Mouse (Mus musculus) C2C12 (cell line): ENCODE measurements around the gene Asb15.

ENCODE experiments used
- CEBPB ChIP-seq: IDR thresholded peaks from one replicate; pipeline ENCODE4 v1.6.1; 2011; ENCODE audit warnings: low read depth, mild to moderate bottlenecking, control low read depth, moderate library complexity
- CTCF ChIP-seq: IDR thresholded peaks from one replicate; pipeline ENCODE4 v1.5.1; 2011; ENCODE audit not compliant: control insufficient read depth, insufficient read depth, insufficient read length
- FOSL1 ChIP-seq: IDR thresholded peaks from one replicate; pipeline ENCODE4 v1.8.0; 2011; ENCODE audit warnings: mild to moderate bottlenecking, low read length; ENCODE audit not compliant: poor library complexity, insufficient read depth, severe bottlenecking
- MAX ChIP-seq: IDR thresholded peaks from one replicate; pipeline ENCODE4 v1.6.1; 2011; ENCODE audit warnings: mild to moderate bottlenecking, control low read depth
- MYOD1 ChIP-seq: IDR thresholded peaks from one replicate; pipeline ENCODE4 v1.6.1; 2011; ENCODE audit warnings: low read depth; ENCODE audit not compliant: control insufficient read depth, insufficient read length
- MYOG ChIP-seq: IDR thresholded peaks from one replicate; pipeline ENCODE4 v1.6.1; 2011; ENCODE audit not compliant: control insufficient read depth, insufficient read length; ENCODE audit errors: extremely low read depth
- USF1 ChIP-seq: IDR thresholded peaks from one replicate; pipeline ENCODE4 v1.6.1; 2011; ENCODE audit warnings: low read depth, mild to moderate bottlenecking, control low read depth, moderate library complexity

- no peak for TF ChIP-seq CTCF
- no peak for TF ChIP-seq FOSL1
- no peak for TF ChIP-seq MAX
- TF ChIP-seq USF1 = no peak
- TF ChIP-seq MYOG = no peak
- TF ChIP-seq MYOD1 = no peak
- no peak for TF ChIP-seq CEBPB
Measured at GRCm38 (mm10) chr6:24552046-24552445, 24.1 kb downstream of the Asb15 start.
